Mouse (Mus musculus): ENCODE data around the gene Tgif1.
A peak's percentile ranks its signal among the peaks of the same experiment; 100 is the strongest.

Gene Tgif1

DNA sequence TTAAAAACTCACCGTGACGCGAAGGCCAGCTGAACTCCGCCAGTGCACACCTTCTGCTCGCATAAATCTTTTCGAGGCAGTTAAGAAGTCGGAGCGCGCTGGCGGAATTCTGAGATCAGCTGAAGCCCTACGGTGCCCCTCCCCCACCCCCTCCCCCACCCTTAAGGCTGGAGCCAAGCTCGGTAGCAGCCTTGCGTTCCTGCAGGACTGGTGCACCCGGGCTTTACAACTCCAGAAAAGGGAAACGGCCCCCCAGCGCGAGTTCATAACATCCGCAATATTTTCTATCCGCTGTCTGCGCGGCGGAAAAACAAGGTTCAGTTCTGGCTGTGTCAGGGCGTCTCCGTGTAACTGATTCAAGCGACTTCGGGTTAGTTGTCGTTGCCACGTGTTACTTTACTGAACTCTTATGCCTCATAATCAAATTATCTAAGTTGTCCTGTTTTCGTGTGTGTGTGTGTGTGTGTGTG lies at the start of gene Tgif1:
Gene Tgif1 (minus strand): TSS at position 111 of the 470 bp plus-strand sequence.
- DNase-seq = no peak

DNA sequence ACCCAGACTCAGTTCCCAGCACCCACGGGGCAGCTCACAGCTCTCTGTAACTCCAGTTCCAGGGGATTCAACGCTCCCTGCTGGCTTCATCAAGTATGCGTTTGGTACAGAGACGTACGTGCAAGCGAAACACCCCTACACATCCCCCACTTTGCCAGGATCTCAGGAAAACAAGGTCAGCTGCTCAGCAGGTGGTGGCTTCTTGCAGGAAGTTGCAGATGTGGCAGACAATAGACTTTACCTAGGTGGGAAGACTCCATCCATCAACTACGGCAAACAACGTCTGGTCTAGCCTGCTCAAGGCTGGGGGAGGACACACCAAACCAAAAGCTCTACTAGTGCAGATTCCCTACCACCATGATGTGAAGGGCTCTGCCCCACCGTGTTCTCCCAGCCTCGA lies 47.3 kb upstream of the Tgif1 start:
- no peak for DNase-seq

DNA sequence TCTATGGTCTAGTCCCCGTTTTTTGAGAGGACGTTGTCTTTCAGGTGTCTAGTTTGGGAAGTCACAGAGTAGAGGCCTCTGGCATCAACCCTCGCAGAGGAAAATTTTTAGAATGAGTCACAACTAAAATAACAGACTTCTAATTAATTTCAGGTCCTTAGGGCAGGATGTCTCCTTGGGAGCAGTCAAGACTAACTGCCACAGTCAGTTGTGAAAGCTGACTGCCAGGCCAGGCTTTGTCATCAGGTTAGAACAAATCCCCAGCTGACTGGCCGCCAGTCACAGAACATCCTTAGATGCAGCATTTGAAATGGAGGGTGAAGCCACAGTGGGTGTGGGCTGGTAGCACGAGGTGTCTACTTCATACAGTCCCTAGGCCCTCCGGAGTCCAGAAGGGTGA lies 46.3 kb upstream of the Tgif1 start:
- DNase-seq = no peak

DNA sequence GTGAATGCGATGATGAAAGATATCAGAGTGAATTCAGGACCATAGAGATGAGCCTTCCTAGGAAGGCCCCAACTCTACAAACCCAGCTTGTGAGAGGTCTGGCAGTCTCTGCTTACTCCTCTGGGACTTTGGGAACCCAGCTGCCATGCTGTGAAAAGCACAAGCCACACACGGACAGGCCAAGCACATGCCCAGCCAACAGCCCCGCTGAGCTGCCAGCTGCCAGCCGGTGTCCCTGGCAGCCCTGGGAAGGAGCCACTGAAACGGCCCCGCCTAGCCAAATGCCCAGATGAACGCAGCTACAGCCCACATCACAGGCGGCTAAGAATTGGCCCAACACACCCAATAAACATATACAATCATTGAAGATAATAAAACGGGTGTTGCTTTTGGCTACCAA lies 41.5 kb upstream of the Tgif1 start:
- peak; percentile 39 for DNase-seq

DNA sequence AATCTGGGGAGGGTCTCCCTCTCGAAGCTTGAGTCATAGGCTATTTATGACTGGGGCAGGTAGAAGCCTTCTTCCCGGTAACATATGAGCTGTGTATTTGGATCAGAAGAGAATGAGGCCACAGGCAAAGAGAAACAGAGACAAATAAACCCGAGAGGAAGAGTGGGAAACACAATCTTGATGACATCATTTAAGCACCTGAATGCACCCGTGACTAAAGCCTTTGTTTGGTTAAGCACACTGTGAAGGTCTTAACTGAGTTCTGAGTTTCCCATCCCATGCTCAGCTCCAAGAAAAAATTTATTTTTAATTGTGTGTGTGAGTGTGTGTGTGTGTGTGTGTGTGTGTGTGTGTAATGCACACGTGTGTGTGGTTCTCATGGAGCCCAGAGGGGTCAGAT lies 39.8 kb upstream of the Tgif1 start:
- no peak for DNase-seq

DNA sequence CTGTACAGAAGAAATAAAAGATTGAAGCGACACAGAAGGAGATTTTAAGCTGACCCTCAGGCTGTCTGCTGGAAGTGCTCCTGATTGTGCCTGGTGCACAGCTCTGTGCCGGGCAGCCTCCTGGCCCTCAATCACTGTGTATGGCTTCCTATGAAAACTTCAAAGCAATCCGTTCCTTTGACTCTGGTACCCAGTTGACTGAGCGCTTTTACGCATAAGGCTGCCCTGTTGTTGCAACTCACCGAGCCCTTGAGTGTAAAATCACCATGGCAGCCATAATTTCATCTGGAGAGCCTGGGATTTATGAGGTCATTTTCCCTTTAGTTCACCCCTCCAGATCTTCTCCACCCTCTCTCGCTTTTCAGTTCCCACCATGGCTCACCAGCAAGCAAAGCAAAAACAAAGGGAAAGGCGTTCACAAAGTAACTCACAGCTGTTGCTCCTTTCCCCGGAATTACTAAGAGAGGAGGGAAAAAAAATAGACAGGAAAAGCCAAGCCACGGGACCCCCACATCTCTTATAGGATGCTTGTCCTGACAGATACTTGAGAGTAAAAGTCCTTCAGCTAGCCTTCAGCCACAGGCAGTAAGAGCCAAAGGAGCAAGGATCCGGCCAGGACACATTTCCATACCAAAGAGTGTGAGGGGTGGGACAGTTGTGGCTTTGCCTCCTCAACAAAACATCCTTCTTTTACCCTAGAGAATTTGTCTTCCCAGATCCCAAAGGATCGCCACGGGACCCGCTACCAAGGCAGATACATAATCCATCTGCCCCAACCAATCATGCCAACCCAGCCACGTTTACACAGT lies 39.1 kb upstream of the Tgif1 start:
- DNase-seq = no peak

DNA sequence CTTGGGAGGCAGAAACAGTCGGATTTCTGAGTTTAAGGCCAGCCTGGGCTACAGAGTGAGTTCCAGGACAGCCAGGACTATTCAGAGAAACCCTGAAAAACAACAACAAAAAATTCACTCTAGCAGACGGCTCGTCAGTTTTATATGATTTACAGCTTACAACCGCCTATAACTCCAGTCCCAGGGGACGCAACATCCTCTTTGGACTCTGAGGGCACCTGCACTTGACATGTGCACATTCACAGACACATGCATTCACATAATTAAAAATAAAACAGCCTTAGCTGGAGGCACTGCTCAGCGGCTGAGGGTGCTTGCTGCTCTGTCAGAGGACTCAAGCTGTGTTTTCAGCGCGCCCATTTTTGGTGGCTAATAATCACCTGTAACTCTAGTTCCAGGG lies 37.2 kb upstream of the Tgif1 start:
- no peak for DNase-seq

DNA sequence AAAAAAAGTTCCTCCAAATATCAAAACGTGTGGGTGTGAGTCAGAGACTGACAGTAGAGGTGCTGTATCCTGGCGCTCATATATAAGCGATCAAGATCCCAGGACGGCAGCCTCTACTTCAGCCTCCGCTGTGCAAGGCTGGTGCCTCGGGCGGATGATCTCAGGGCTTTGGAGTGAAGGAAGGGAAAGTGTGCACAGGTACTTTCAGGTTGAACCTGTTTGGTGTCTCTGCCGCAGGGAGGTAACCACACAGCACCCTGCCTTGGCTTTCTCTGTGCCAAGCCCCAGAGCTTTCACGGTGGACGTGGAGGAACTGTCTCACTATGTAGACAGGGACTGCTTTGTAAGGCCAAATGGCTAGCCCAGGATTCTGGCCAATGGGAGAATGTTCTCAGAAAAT lies 35.3 kb upstream of the Tgif1 start:
- no peak for DNase-seq

DNA sequence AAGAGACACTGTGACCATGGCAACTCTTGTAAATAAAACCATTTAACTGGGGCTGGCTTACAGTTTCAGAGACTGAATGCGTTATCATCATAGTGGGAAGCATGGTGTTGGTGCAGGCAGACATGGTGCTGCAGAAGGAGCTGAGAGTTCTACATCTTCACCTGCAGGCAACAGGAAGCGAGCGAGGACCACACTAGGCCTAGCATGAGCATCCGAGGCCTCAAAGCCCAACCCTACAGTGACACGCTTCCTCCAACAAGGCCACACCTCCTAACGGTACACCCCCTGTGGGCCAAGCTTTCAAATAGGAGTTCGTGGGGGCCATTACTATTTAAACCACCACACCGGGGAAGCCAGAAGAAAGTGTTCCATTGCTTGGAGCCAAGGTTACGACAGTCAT lies 34.5 kb upstream of the Tgif1 start:
- DNase-seq = no peak

DNA sequence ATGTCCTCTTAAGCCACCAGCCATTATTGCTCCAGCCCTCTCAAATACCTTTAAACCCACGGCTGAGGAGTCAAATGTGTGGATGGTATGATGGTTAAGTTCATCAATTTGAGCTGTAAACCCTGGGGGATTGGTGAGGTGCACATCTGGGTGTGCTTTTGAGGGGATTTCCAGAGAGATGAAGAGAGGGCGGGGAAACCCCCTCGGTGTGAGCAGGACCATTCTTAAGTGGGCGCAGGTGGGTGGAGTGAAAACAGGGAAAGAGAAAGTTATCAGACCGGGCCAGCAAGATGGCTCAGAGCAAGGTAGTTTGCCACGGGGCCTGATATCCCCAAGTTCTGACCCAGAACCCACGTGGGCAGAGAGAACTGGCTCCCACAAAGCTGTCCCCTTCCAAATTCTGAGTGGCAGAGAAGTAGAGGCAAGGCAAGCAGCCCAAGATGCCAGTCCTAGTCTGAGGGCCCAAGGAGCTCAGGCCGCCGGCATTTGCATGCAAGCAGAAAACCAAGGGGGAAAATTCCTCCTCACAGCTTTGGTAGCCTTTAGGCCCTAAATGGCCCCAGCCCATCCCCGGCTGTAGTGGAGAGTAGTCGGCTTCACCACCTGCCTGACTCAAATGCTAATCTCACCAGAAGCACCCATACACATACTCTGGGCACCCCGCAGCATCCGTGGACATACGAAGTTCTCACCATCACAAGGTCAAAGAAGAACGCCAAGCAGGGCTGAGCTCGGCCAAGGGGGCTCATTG lies 33.5 kb upstream of the Tgif1 start:
- no peak for DNase-seq

DNA sequence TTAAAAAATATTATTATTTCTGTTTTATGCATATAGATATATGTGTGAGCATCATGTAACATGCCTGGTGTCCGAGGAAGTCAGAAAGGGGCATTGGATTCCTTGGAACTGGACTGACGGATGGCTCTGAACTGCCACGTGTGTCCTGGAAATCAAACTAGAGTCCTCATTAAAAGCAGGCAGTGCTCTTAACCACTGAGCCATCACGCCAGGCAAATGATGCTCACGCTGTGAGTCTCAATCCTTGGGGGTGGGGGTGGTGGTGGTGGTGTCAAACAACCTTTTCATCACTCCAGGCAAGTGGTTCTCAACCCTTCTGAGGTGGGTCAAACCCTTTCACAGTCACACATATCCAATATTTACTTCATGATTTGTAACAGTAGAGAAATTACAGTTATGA lies 32.5 kb upstream of the Tgif1 start:
- DNase-seq = no peak

DNA sequence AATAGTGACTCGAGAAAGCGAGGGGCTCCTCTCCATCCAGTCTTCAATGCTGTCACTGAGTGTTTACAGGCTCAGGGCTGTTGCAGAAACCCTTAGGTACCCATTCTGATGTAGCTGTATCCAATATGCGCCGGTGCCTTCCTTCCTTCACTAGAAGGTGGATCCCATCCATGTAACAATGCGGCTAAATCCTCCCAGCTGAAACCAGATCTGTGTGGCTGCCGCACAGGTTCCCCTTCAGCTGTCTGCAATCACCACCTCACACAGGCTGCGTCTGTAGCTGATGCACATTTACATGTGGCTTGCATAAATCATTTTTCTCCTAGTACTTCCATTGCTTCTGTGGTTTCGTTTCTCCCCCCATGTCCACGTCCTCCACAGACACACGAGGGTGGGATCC lies 28.6 kb upstream of the Tgif1 start:
- DNase-seq = no peak

DNA sequence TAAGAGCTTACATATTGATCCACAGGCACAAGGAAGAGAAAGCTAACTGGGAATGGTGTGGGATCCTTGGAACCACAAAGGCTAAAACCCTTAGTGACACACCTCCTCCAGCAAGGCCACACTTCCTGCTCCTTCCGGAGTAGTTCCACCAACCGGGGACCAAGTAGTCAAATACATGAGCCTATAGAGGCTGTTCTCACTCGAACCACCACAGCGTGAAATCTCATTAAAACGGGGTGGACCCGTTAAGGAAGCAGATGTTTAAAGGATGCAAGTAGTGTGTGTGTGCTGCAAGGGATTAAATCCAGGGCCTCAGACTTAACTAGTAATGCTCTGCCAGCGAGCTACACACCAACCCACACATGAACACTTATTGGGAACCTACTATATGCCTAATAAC lies 27.8 kb upstream of the Tgif1 start:
- no peak for DNase-seq

DNA sequence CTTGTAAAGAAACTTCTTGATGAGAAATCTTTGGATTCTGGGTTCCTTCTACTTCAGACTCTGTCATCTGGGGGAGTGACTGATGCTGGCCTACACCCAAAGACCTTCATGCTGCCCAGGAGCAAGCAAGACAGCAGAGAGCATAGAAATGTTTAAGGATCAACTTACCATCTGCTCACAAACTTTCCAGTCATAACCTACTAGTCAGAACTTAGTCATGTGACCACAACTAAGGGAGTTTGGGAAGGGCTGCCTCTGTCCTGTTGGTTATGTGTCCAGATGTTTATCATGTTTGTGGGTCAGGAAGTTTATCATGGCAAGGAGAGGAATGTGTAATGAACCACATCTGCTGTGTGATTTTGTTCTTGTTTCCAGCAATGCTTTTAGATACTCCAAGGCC lies 24.9 kb upstream of the Tgif1 start:
- no peak for DNase-seq

DNA sequence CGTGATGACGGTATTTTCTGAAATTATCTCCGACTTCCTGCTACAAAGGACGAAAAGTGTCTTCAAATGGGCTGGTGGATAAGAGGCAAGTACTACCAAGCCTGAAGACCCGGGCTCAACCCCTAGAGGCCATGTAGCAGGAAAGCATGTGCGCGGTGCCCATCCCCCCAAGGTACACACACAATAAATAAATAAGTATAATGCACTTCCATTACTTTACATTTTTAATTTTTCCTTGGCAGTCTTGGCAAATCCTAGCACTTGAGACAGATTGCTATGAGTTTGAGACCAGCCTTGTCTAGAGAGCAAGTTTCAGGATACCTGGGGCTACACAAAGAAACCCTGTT lies 20.4 kb upstream of the Tgif1 start:
- no peak for DNase-seq

DNA sequence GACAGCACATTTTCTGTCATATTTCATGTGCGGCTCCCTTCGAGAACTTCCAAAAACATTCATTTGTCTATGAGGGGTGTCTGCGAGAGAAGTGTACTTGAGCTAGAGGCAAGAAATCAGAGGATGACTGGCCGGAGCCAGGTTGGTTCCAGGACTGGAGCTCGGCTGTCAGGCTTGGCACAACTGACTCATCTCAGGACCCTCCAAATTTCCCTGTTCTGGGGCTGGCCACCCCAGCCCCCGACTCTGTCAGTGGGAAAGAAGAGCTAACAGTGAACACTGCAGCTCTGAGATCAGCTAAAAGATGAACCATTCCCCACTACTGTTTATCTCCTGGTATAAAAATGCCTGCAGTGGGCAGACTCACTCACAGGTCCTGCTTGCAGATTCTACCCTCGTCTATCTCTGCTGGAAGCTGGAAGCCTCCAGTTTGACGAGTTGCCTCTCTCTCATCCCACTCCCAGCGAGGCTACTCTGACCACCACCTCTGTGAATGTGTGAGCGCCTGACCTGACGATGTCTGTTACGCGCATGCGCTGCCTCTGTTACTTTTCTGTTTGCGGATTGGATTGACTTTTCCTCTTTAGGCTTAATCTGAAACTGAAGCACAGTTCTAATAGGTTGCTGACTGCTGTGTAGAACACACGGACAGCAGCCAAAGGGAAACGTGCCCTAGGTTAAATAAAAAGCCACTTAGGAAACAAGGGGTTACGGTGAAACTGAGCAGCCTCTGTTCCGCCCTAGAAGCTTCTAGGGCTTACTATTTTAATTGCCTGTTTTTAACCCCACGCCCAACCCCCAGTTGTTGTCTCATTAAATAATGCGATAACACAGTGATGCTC lies 19.8 kb upstream of the Tgif1 start:
- peak; percentile 7 for DNase-seq

DNA sequence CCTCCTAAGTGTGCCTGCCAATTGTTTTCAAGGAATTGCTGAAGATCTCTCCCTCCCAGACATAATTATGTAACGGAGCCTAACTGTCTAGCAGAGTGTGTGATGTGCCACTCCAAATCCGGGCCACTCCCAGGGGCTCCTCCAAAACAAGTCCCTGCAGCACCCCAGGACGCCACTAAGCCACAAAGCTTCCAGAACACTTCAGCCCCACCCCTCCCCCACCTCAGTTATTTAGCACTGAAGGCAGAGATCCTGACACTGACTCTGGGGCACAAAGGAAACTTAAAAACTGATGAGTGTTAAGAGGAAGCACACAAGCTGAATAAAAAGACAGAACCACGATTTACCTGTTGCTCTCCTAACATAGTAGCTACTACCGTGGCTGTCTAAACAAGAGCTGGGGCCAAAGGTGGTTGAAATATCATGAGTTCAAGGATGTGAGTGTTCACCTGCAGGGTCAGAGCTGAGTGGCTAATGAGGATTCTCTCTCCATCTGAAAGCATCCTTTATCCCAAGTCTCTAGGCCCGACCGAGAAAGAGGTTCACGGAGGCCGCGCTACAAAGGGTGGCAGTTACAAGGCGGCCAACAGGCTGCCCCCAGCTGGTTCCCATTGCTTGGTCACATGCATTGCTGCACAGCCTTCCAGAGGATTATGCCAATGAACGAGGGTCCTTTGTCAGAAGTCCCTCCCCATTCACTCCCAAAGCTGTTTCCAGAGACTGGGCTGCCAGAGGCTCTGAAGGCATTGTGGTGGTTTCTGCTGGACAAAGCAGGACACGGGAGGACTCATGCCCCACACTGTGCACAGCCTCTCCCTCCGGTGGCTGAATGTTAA lies 19.0 kb upstream of the Tgif1 start:
- peak; percentile 44 for DNase-seq

DNA sequence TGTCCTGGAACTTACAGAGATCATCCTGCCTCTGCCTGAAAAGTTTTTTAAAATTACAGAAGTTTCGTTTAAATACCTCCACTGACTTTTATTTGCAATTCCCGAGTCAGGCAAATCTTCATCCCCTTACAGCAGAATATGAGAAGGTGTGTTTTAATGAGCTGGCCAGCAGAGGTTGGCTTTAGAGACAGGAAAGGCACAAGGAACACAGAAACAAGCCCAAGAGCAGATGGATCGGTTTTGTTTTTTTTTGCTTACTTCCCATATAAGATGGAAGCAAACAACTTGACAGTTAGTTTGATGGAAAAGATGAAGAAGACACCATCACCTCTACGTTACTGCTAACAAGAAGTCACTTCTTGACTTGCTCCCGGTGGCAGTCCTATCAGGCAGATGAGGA lies 18.3 kb upstream of the Tgif1 start:
- no peak for DNase-seq

DNA sequence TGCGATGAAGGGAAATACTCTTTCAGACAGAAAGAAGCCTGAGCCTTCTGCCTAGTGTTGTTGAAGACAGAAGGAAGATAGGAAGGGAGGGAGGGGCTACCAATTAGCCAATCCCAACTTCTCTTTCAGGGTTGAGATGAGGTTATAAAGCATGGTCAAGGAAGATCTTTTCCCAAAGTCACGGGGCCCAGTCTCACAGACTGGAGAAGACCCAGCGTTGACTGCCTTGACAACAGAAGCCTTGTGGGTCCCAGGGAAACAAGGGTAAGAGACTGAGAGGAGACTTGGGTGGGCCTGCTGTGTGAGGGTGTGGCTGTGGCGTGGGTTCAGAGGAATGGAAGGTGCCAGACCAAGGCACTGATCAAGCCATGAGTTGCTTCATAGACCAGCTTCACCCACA lies 17.2 kb upstream of the Tgif1 start:
- no peak for DNase-seq

DNA sequence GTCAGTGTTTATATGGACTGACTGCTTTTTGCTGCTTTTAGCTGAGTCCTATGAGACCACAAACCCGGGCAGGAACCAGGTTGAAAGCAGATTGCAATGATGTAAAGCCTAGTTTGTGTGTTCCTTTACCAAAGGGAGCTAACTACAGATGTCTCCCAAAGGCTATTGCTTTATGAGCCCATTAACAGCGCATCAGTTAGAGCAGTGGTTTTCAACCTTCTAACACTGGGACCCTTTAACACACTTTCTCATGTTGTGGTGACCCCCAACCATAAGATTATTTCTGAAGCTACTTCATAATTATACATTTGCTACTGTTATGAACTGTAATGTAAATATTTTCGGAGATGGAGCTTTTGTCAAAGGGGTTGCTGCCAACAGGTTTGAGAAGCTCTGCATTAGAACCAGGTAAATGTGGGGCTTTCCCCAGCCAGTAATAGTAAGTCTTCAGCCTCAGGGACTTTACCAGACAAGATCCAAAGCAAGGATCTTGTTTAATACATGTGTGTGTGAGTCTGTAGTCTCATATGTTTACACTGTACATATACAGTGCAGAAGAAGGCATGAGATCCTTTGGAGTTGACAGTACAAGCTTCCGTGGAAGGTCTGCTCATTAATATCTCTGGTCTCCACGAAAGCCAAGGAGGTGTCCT lies 15.4 kb upstream of the Tgif1 start:
- DNase-seq = no peak

DNA sequence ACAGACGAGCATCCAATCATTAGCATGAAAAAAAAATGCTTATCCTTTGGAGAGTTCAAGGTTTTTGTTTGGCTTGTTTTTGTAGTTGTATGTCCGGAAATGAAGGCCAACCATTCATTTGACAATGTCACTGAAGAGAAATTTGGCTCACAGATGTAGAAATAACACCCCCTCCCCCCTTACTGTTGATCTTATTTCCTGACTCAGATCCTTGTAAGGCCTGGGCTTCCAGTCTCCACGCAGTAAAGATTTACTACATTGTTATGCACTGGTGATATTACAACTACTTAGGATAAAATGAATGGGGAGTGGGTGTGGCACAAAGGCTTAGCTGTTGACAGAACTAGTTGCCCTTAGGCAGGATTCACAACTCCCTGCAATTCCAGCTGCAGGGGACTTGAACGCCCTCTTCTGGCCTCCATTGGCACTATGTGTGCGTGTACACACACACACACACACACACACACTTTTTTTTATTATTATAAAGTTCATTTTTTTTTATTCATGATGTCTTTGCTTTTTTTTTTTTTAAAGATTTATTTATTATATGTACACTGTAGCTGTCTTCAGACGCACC lies 13.3 kb upstream of the Tgif1 start:
- no peak for DNase-seq

DNA sequence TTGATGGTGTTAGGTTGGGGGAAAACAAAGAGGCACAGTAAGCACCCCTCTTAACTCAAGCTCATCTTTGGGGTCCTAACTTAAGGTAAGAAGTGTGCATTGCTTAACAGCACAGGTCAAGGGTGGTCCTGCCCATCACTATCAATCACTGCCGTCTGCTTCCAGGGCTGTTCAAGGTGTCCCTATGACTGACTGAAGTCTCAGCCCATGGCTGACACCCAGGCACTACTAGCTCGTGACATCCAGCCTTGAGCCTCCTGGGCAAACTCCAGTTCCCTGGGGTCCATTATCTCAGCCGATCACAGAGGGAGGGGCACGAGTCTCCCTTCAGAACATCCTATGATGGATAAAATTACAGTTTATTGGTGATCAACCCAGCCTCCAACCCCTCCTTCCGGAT lies 12.7 kb upstream of the Tgif1 start:
- no peak for DNase-seq
